Mouse (Mus musculus) embryo, embryonic 10 days (tissue): ENCODE measurements around the gene Fpgs.

Experiments used
- DNase-seq: peaks from one replicate; pipeline ENCODE4 v3.0.0-alpha.2; 2015; ENCODE audit warnings: low spot score

The Fpgs gene

DNA sequence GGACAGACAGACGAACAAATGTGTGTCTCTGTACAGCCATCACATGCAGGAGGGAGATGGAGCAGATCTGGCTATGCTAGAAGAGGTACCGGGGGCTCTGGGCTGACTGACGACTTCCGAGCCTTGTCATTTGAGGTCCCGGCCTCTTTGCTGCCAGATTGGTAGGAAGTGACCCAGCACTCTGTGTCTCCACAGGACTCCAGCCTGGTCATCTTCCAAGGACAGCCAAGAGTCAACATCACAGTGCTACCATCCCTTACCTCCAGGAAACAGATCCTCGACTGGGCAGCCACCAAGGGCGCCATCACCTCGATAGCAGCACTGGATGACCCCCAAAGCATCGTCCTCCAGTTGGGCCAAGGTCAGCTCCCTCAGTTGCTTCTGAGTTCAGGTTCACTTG, 32.8 kb downstream of the Fpgs start:
- DNase-seq: no peak

DNA sequence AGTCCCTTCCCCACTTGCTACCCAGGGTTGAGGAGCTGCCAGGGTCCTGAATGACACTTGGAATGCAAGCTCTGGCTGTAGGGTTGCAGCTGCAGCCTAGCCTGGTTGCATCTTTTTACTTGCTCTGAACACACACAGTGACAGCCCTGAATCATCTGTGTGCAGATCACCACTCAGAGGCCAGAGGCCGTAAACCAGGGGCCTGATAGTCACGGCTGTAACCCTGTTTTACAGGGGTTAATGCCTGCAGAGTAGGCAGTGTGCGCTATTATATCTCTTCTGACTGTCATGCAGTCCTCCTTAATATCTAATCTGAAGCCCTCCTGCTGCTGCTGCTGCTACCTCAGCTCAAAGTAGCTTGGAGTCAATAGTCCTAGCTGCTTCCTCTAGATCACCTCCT, 34.1 kb downstream of the Fpgs start:
- no peak for DNase-seq

DNA sequence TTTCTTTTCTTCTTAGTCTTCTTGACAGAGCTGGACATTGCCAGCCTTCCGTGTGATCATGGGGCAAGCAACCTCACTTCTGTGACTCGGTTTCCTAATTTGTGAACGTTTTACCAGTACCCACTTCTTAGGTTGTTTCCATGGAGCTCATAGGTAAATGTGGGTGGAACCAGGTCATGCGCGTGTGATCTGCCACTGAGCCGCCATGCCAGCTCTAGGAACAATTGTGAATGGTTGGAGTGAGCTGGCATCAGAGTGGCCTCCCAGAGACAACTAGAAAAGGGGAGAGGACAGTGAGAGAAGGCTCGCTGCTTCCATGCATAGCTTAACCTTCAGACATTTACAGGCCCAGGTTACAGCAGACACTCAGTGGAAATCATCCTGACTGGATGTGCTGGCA, 35.8 kb downstream of the Fpgs start:
- no peak for DNase-seq

DNA sequence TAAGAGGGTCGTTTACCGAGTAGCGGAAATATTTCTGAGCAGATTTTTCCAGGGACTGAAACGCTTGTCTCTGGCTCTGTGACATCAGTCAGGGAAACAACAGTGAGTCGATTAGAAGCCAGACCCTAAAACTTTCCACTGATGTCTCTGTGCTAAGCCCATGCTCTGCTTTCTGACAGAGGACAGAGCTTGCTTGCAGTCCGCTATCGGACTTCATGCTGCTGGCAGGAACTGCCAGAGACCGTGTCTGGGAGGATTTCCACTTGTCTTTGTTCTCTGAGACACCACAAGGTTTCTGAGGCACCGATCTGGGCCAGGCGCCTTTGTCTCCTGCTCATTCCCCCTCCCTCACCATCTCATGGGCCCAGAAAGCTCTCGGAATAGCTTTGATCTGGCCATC, 36.2 kb downstream of the Fpgs start:
- DNase-seq: no peak

DNA sequence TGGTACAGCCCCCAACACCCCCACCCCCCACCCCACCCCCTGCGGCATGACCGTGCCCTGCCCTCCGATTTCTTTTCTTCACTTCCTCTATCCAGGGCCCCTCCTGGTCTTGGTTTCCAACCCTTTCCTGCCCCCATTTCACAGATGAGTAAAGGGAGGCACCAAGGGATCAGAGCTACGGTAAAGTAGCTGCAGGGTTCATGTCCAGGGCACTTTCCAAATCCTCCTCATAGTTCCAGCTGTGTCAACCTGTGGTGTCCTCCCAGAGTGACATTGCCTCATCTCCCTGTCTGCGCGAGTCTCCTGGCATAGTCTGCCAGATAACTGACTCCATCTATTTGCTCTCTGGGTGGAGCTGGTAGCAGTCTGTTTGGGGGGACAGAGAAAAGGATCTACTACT, 38.1 kb downstream of the Fpgs start:
- no peak for DNase-seq

DNA sequence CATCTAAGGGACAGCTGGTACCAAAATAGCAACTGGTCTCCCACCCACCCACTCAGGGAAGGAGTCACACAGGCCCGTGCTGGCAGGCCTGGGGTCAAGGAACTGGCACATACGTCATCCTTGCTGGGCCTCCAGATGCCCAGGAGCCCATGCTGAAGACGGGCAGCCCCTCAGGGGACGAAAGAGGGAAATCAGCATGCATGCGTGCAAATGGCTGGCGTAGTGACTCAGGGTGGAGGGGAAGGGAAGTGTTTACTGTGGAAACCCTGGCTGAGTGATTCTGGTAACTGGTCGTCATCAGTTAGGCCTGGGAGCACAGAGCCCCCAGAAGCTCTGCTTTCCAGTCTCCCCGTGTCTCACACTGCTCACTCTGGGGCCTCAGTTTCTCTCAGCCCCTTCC, 38.6 kb downstream of the Fpgs start:
- no peak for DNase-seq

DNA sequence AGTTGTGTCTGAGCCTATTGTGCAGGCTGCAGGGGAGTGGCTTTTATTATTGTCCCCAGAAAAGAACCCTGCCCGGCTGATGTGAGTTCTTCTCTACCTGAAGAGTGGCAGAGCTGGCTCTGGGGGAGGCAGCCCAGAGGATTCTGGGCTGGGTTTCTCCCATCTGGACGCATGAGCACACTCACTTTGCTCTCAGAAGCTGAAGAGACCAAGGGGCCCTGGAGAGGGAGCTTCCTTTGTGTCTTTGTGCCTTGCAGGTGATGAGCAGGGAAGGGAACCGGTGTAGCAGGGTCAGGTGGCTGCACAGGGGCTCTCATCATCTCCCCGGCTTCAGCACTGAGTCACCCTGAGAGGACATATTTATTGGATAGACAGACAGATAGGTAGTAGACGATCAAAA, 41.7 kb downstream of the Fpgs start:
- no peak for DNase-seq

DNA sequence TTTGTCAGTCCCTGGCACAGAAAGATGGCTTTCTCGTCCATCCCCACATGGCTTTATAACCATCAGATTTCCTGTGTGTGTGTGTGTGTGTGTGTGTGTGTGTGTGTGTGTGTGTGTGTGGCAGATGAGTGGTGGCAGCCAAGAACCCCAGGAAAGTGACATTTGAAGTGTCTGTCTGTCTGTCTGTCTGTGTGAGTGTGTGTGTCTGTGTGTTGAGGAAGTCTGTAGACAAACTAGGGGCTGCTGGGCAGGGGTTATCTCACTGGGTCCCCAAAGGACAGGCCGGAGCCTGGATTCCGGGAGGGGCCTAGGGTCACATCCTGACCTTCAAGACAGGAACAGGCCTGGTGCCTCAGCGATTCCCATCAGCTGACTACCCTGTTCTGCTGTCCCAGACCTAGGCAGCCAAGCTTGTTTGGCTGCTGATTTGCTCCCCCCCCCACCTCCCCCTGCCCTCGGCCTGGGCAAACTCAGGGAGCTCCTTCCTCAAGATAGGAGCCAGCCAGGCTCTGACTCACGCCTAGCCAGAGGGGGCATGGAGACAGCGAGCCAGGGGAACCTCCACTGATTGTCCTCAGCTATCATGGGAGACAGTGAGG, 42.3 kb downstream of the Fpgs start:
- peak; percentile 43 for DNase-seq

DNA sequence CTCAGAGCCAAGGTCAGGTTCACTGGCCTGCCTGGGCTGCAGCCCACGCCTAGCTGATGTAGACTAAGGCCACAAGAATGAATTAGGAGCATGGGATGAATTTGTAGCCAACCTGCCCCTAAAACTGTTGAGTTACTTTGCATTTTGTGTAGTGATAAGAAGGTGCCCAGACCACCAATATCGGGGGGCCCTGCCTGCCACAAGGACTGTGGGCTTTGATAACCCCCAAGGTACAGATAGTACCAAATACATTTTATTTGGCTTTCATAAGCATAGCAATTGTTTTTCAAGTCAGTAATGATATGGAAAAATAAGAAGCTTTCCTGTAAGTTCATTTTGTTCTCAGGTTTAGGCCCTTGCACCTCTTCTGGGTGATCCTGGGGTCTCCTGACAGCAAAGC, 45.1 kb downstream of the Fpgs start:
- no peak for DNase-seq

DNA sequence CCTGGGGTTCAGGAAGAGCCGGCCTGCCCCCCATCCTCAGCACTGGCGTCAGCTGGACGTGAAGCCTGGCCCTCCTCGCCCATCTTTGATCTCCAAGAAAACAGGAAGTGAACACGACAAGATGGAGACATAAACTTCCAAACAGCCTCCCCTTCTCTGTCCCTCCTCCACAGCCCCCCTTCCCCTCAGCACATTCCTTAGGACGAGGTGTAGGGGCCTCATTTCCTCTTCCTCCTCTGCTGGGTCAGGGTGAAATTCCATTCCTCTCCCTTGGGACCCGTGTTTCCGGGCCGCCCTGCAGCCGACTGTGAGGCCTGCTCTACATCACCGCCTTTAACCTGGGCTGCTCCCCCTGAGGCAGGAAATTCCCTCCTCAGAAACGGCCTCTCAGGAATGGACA, 48.1 kb downstream of the Fpgs start:
- peak; percentile 71 for DNase-seq

DNA sequence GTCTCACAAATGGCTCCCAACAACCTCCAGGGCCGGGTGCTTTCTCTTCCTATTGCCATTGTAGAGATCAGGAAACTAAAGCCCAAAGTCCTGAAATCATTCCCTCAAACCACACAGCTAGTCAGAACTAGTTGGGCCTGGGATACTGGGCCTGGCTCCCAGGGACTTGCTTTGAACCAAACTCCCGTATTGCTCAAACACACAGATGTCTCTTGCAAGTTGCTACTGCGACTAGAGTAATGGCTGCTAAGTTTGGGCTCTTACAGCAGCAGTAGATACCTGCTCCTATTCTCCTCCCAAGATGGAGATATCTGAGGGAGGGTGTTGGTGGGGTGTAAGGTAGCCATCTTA, 48.6 kb downstream of the Fpgs start:
- DNase-seq: no peak

DNA sequence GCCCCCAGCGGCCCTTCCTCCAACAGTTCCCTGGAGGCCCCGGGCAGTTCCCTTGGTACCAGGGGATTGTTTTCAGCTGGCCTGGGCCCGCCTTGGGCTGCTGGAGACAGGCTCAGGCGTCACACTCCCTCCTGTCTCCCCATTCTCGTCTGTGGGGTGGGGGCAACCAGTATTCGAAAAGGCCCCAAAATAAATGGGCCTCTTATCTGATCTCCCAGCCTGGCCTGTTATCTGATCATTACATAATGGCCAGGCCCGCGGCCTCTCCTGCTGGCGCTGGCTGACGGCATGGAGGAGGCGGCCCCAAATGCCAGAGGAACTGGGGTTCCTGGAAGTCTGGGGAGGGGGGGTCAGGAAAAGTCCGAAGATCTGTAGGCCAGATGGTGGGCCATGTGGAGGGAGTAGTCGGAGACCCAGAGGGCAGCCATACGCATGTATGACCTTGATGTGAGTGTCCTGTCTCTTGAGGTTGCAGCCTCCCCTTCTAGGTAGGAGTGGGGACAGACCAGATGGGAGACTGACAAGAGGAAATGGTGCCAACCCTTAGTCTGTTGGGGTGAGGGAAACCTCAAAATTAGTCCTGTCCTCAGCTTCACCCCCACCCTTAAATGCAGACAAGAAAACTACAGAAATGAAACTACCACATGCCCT, 49.1 kb downstream of the Fpgs start:
- no peak for DNase-seq

DNA sequence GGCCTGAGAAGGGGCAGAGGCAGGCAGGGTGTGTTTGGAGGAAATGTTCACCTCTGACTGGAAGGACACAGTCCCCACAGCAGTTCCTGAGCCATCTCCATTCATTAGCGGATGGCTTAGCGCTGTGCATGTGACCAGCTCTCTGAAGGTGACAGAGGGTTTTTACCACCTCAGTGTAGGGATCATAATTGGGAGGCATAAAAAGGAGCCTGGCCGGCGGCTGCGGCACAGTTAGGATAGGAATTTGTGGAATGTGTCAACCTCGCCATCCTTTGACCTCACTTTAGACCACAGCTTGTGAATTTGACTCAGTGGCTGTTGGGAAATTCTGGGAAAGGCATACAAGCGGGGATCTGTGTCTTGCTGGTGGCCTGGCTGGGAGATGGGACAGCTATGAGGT, 50.2 kb downstream of the Fpgs start:
- peak; percentile 62 for DNase-seq

DNA sequence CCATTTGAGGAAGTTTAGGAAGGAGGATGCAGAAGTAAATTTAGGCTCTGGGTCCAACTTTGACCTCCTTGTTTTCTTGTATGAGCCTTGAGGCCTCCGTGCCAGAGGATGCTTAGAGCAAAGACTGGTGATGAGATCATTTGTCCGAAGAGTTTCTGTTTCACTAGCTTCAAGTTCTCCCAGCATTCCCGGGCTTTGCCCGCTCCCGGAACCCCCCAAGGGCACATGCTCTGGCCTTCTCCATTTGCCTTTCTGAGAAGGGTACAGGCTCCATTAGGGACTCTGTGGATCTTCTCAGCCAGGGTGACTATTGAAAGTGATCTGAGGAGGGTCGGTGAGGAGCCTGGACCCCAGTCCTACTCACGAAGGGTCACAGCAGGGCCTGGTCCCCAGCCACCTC, 56.6 kb downstream of the Fpgs start:
- no peak for DNase-seq

DNA sequence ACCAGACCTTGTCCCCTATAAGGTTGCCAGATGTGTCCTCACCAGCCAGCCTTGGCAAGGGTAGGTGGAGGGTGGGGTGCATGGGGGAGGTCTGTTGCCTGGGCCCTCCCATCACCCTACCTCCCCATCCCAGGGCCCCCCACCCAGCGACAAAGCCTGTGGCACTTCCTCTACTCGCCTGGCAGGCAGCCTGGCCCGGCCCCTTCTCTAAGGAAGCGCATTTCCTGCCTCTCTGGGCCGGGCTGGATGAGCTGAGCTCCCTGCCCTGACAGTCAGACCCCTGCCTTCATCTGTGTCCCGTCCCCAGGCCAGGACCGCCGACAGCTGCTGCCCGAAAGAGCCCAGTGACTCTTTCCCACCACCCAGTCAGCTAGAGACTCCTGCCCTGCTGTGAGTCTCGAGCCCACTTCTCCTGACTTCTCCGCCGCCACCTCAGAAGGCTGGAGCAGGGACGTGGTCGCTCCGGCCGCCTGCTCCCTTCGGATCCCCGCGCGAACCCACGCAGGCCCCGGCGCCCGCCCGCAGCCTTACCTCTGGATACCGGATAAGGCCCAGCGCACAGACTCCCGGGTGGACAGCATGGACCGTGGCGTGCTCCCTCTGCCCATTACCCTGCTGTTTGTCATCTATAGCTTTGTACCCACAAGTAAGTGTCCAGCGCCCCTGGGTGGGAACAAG, 57.4 kb downstream of the Fpgs start, which contains the start of gene Eng:
Eng (plus strand) TSS at position 217 of the 678 bp plus-strand sequence.
- no peak for DNase-seq

DNA sequence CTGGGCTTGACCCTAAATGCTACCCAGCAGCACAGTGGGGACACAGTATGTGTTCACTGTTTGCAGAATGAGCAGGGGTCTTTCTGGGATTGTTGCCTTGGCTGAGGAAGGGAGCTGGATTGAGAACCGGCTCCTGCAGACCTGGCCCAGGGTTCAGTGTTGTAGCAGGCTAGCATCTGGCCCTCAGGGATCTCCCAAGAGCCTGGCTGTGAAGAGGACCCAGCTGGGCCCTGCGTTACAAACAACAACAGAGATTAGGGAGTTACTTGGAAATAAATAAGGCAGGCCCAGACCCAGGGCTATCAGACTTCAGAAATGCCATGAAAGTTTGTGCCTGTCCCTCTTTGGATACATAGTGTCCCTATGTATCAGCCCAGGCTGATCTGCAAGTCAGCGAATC, 58.3 kb downstream of the Fpgs start:
- DNase-seq: no peak

DNA sequence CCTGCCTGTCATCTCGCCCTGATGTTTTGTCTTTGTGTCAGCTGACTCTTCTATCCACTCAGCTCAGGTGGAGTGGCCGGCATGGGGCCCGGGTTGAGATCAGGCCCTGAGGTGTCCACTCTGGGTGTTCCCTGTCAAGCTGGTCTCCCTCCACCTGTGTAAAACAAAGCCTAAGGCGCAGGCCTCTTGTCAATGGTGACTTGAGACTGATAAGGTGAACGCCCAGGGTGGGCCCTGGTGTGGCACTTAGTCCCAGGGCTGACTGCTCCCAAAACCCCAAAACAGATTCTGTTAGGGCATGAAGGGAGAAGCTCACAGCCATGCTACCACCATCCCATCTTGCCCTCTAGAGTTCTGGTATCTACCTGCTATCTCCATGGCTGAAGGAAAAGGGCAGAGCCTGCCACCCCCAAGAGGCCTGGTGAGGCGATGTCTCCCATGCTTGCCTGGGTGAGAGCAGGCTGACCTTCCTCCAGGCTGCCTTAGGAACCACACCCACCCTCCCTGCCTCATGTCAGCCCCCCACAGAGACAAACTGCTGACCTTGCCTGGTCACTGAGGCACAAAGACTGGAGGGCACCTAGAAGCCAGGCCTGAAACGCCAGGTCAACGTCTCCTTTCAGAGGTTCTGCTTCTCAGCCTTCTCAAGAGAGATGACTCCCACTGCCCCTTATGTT, 59.0 kb downstream of the Fpgs start:
- no peak for DNase-seq

DNA sequence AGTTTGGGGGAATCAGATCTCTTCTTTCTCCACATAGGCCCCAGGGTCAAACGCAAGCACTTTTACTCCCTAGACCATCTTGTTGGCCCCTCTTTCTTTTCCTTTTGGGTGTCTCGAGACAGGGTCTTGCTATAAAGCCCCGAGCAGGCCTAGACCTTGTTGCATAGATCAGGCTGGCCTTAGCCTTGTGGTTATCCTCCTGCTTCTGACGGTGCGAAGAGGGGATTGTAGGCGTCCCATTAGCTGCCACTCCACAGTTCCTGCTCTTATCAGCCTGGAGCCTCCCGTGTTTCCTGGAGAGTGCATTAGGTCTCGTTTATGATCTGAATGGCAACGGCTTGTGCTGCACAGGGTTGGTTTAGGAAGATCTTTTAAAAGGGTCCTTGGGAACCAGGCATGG, 59.9 kb downstream of the Fpgs start:
- no peak for DNase-seq

DNA sequence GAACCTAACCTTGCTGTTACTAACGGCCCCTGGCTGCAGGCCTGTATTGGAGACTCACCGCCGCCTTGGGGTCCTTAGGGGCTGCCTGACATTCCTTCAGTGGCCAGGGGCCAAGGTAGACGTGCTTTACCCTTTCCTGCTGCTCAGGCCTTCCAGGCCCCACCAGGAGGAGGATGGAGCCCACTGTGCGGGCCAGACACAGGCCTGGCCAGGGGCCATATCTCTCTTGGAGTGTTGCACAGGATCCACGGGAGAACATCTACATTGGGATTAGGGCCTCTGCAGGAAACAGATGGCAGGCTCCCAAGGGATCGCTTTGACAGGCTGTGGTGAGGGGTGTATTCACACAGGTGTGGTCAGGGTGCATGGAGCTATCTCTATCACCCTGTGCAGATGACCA, 61.1 kb downstream of the Fpgs start:
- no peak for DNase-seq

DNA sequence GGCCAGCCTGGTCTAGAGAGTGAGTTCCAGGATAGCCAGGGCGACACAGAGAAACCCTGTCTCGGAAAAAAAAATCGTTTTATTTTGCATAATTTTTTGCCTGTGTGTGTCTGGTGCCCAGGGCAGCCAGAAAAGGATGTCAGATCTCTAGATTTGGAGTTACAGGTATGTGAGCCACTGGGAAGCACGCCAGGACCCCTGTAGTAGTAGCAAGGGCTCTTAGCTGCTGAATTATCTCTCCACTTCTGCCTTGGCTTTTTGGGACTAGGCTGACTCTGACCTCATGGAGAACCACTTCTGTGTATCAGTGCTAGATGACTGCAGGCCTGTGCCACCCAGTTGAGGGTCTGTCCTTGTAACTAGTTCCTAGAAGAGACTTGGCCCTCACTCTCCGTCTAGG, 62.1 kb downstream of the Fpgs start:
- no peak for DNase-seq

DNA sequence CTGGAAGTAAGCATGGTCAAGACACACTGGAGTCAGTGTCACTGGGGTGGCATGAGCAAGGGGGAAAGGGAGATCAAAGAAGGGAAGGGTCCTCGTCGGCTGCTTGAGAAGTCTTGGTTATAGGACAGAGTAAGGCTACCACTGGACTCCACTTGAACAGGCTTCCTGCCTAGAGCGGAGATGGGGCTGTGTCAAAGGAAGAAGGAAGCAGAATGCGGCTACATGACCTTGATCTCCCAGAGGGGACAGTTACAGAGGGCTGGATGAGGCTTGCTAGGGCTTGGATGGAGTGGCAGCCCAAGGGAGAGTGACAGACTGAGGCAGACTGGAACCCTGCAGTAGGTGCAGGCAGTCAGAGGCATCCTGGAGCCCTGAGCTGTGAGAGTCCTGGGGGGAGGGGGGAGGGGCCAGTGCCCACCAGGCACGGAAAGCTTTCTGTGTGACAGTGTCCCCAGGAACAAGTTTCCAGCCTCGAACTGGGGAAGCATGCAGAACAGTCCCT, 63.3 kb downstream of the Fpgs start:
- no peak for DNase-seq

DNA sequence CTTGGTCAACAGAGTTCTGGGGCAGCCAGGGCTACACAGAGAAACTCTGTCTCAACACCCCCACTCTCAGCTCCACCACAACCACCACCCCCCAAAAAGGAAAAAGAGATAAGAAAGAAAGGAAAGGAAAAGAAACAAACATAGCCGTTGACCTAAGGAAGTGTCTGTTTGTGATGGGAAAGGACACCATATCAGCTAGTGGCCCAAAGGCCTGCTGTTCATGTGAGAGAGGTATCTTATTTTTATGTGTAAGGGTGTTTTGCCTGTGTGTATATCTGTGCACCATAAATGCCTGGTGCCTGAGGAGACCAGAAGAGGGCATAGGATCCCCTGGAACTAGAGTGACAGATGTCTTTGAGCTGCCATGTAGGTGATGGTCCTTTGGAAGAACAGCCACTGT, 64.3 kb downstream of the Fpgs start:
- DNase-seq: no peak

DNA sequence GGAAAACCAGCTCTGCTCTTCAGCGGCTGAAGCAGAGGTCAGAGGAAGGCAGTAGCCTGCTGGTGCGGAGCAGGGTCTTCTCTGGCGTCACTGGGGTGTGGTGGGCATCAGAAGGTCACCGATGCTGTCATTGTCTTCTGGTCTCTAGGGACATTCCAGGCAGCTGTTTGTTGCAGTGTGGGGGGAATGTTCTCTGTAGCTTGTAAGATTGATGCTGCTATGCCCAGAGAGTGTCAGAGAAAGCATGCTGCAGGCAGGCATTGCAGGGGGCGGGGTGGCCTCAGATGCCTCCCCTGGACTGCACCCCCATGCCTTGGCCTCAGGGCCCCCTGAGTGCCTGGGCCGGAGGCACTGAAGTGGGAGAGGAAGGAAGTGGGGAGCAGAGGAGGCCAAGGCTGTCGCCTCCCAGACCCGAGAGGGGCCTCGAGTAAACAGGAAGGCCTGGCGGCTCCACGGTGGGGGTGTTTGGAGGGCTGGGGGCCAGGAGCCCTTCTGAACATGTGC, 66.1 kb downstream of the Fpgs start:
- peak; percentile 67 for DNase-seq
